Mouse (Mus musculus): Measurements from ENCODE around the gene Ythdf2.
A peak's percentile ranks its signal among the peaks of the same experiment; 100 is the strongest.

Ythdf2 gene

GRCm38 (mm10) chr4:132207280-132207679 lies 4.8 kb downstream of the Ythdf2 start:
- no peak for DNase-seq

DNA sequence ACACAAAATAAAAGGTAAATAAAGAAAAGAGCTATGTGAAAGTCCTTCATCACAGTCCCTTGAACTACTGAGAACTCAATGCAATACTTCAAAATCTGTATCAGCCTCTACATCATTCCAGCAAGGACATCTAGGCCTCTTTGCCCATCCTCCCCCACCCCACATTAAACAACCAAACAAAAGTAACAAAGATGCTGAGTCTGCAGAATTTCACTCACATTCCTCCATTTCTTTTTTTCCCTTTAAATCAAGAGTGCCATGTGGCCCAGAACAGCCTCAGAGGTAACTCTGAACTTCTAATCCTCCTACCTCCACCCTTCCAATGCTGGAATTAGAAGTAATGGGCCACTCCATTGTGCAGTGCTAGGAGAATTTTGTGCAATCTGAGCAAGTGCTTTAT lies 13.3 kb downstream of the Ythdf2 start:
- no peak for DNase-seq

- DNase-seq = no peak
Observed at GRCm38 (mm10) chr4:132198285-132198712, 13.8 kb downstream of the Ythdf2 start.

DNA sequence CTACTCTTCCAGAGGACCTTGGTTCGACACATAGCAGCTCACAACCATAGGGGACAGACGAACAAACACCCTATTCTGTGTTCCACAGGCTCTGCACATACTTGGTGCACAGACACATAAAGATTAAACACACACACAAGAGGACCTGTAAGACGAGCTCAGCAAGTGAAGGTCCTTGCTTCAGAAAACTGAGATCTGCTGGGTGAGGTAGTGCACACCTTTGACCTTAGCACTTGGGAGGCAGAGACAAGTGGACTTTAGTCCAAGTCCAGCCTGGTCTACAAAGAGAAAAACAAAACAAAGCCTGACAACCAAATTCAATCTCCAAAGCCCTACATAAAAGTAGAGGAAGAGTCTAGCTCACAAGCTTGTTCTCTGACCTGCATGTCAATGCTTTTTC lies 17.1 kb downstream of the Ythdf2 start:
- no peak for DNase-seq

DNA sequence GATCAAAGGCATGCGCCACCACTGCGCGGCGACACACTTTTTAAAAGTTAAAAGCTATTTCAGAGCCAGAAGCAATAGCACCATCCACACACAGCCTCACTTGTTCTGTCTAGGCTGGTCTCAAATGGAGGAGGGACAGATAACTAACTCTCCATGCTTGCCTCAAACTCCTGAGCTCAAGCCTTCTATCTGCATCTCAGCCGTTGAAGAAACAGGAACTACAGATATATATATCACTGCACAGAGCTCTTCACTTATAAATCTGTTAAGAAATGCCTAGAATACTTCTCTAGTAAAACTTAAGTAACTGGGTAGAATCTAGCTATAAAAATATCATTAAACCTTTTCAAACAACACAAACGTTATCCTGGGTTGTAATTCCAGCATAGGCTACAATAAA lies 17.7 kb downstream of the Ythdf2 start:
- DNase-seq = no peak

- no peak for DNase-seq
Observed at GRCm38 (mm10) chr4:132187826-132188401, 24.2 kb downstream of the Ythdf2 start.

DNA sequence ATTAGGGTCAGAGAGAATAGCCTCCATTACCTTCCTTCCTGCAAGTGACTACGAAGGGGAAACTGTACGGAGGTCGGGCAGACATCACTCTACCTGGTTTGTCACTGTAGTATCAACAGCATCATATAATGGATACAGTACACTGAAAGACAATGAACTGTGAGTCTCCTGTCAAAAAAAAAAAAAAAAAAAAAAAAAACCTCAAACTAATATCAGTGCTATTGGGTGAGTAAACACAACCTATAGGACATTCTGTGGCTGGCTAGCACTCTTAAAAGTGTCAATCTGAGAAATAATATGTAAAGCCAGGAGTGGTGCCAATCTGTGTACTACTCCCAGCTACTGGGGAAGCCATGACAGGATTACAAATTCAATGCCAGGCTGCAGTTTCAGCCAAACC lies 28.9 kb downstream of the Ythdf2 start:
- DNase-seq = no peak

- DNase-seq = peak; percentile 21 to 30
Observed at GRCm38 (mm10) chr4:132181721-132182658, 30.1 kb downstream of the Ythdf2 start.

DNA sequence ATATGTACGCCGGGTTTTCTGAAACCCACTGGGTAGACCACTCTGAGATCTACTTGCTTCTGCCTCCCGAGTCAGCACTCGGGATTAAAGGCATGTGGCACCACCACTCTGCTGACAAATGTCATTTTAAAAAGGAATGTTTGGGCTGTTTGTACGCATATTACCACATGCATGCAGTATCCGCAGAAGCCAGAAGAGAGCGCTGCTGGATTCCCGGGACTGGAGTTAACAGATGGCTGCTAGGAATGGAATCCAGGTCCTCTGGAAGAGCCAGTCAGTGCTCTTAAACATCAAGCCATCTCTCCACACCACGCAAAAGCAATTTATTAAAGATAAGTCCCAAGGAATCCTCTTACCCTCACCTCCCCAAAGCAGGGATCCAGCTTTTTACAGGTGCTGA lies 31.4 kb downstream of the Ythdf2 start:
- DNase-seq = peak; percentile 69 to 76

DNA sequence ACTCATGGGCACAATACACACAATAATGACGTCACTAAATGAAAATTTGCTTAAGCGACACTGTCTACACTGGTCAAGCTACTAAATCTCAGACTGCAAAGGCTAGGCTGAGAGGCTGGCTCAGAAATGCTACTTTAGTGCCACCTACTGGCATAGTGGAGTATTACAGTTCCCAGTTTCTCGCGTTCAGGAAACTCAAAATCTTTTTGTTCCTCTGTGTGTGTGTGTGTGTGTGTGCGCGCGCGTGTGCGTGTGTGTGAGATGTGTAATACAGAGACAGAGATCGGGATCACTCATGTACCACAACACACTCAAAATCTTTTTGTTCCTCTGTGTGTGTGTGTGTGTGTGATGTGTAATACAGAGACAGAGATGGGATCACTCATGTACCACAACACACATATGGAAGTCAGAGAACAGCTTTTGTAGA lies 33.5 kb downstream of the Ythdf2 start:
- DNase-seq = peak; percentile 79 to 86

- no peak for DNase-seq
Observed at GRCm38 (mm10) chr4:132176474-132176873, 35.6 kb downstream of the Ythdf2 start.

DNA sequence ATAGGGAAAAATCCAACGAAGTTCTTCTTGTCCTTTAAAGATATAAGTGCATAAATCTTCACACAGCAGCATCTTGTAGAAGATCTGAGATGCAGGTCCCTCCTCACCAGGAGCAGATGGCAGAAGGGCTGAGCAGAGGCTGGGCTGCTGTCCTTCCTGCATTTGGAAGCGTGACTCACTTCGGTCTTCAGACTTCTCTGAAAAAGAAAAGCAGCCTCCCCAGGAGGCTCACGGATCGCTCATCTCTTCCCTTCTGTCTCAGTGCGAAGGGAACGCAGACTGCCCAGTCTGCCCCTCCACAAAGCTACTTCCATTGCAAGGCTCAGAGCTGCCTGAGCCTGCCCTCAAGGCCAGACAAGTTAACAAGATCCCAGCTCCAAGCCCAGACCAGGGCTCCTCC lies 41.2 kb downstream of the Ythdf2 start:
- no peak for DNase-seq

DNA sequence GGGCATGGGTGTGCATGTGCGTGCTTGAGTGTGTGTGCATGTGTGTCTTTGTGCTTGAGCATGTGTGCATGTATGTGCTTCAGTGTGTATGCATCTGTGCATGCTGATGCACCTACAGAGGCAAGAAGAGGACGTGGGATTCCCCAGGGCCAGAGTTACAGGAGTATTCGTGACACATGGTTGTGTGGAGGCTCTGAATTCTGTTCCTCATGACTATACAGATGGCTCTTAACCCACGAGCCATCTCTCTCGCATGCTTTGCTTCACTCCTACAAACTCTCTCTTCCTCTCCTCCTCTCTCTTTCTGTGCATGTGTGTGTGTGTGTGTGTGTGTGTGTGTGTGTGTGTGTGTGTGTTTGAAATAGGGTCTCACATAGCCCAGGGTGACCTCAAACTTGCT lies 42.3 kb downstream of the Ythdf2 start:
- no peak for DNase-seq

GRCm38 (mm10) chr4:132169271-132169670 lies 42.8 kb downstream of the Ythdf2 start:
- DNase-seq = no peak

DNA sequence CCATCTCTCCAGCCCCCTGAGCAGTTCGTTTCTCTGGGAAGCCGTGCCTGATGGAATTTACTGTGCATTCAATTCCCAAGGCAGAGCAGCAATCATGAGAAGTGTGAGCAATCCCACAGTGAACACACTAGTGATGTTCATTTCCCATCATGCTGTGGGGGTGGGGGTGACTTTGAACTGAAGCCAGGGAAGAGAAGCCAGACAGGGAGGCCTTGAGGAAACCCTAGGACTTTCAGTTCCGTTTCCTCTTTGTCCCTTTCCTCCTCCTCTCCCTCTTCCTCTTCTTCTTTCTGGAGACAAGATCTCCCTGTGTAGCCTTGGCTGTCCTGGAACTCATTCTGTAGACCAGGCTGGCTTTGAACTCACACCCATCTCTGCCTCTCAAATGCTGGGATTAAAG lies 44.7 kb downstream of the Ythdf2 start:
- DNase-seq = no peak

DNA sequence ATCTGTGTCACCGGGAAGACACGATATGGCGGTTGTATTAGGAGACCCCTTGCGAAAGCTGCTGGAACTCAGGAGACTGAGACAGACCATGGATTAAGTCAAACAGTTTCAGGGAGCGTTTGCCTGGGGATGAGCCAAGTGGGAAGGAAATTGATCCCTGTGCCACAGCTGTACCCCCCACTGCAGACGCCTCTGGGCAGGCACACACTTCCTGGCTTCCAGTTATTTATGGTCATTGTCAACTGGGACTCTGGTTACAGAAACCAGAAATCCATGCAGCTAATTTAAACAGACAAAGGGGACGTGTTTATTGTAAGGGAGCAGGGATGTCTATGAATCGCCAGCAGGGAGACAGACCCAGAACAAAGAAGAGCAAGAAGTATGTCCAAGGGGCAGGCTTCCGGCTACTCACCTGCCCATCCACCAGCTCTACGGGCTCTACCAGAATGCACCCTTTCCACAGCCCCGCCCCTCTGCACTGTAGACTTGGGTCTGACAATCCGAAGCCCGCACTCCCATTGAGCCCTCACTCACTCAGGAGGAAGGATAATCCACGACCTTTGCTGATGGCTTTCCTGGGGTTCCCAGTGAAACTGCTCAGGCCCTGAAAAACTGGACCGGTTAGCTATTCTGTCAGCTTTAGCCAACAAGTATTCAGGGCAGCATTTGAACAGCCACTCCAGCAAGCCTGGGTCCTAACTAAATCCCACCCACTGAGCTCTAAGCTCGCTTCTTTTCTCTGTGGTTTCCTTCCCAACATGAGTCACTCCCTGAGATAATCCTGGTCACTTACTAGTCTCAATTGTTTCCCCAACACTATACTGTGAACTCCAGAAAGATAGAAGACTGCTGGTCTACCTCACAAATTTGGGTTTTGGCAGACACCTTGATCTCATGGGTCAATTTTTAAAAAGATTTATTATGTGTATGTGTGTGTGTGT lies 45.5 kb downstream of the Ythdf2 start:
- no peak for DNase-seq

- no peak for DNase-seq
Observed at GRCm38 (mm10) chr4:132165691-132166090, 46.4 kb downstream of the Ythdf2 start.

- DNase-seq = no peak
Observed at GRCm38 (mm10) chr4:132156941-132157622, 55.0 kb downstream of the Ythdf2 start.

DNA sequence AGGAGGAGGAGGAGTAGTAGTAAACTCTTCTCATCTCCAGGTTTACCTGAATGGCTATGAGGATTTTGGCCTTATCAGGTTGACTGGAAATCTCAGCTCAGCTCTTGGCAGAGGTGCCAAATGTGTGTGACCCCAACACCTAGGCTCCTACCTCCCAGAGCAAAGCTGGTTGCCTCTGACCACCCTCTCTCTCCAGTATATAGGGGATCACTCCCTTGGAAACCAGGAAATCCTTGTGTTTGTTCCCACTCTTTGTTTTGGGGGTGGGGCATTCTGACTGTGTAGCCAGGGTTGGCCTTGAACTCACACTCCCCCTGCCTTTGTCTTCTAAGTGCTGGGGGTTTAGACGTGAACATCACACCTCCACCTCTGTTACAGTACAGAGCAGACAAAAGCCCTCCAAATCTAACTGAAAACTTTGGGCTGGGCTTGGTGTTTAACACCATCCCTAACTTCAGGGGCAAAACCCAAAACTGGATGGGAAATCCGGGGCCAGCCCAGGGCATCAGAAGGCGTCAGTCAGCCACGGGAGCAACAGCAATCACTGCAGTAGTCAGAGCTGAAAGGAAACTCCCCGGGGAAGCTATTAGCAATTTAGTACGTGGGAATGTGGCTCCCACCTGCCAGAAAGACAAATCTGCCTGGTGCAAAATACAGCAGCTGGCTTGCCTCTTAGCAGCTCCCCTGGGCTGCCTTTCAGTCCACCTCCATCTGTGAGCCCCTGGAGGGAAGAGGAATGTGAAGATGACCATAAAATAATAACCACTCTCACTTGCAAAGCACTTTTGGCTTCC lies 57.0 kb downstream of the Ythdf2 start:
- DNase-seq = no peak

GRCm38 (mm10) chr4:132151673-132152072 lies 60.4 kb downstream of the Ythdf2 start:
- no peak for DNase-seq

DNA sequence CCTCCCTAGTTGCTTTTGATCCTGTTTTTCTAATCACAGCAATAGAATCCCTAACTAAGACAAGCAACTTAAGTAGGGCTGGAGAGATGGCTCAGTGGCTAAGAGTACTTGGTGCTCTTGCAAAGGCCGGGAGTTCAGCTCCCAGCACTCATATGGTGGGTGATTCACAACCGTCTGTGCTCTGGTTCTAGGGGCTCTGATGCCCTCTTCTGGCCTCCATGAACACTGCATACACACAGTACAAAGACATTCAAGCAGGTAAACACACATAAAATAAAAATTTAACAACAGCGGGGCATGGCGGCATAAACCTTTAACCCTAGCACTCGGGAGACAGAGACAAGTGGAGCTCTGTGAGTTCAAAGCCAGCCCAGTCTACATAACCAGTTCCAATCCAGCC lies 65.9 kb downstream of the Ythdf2 start:
- DNase-seq = no peak

GRCm38 (mm10) chr4:132145092-132145491 lies 67.0 kb downstream of the Ythdf2 start:
- no peak for DNase-seq

All from cerebellum, postnatal 10 days (tissue).